Mouse (Mus musculus): ENCODE measurements around the gene Mybpc2. TPM values are rescaled to one million over a fixed set of nuclear protein-coding genes. Genes with fewer than 3 reads are reported as not detected.

The Mybpc2 gene
- polyA plus RNA-seq, 1 experiment from 2014 or later = 0.14 TPM

DNA sequence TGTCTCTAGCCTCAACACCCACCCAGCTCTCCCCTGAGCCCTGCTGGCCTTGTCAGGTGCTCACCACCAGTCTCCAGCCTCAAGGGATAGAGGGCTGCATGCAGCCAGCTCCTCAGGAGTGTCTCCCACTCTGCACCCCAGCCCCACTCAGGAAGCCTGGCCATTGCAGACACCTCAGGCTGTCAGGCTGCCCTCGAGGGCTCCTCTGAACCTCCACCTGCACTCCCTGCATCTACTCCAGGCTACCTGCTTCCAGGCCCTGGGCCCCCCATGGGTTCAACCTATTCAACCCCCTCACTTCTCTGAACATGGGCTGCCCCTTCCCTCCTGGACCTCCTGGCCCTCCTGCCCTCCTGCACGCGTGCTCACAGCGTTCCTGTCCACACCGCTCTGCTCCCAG is 33.1 kb downstream of the Mybpc2 start:
- ATAC-seq (ENCODE audit: low FRiP score) = no peak
- H3K9me3 ChIP-seq (replicated peaks) = no peaks in the 10 kb centered on the region
- WGBS = 100% methylated on average over 5 of the region's 5 CpGs
- no peak overlapping the region for H3K4me3 ChIP-seq (replicated peaks)
- no peak overlapping the region for H3K4me2 ChIP-seq
- H3K27me3 ChIP-seq (replicated peaks) = no peaks in the 10 kb centered on the region
- H3K4me1 ChIP-seq = peaks cover 24% of the 10 kb centered on the region
- H3K36me3 ChIP-seq = peaks cover 53% of the 10 kb centered on the region
- H3K27ac ChIP-seq (replicated peaks) = no peak overlapping the region
- no peak overlapping the region for H3K9ac ChIP-seq (replicated peaks)

DNA sequence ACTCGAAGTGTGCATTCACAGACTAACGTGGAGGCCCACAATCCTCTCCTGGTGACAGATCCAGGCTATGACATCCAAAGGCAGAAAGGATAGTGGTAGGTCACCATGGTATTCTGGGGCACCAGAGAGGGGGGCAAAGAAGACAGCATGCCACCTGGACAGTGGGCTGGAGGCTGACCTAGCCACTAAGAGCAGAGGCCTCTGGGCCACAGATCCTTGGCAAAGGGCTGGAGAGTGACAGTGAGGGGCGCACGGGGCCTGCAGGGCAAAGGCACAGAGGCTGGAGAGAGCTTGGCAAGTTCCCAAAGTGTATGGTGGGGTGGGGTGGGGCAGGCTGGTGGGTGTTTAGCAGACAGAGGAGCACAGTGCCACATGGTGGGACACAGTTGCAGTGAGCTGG is 34.2 kb downstream of the Mybpc2 start:
- WGBS = 76% methylated on average over 4 of the region's 4 CpGs
- ATAC-seq (ENCODE audit: low FRiP score) = no peak
- H3K36me3 ChIP-seq = peaks cover 53% of the 10 kb centered on the region
- H3K4me3 ChIP-seq (replicated peaks) = no peak overlapping the region
- no peak overlapping the region for H3K9ac ChIP-seq (replicated peaks)
- H3K27me3 ChIP-seq (replicated peaks) = no peaks in the 10 kb centered on the region
- H3K9me3 ChIP-seq (replicated peaks) = no peaks in the 10 kb centered on the region
- peaks cover 18% of the 10 kb centered on the region for H3K4me1 ChIP-seq
- no peak overlapping the region for H3K27ac ChIP-seq (replicated peaks)
- H3K4me2 ChIP-seq = no peak overlapping the region

DNA sequence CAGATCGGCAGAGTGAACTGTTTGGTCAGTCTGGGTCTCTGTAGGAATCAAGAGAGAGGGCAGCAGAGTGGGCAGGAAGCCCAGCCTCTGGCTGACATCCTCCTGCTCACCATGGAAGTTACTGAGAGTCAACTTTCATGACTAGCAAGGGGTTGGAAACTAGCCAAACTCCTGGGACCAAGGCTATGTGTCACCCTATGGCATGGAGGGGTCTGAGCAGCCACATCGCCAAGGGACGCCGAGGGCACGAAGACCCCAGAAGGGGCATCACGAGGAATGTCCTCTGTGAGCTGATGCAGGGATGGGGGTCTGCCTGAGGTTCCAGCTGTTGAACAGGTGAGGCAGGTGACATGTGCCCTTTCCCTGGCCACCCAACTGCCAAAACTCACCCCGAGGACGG is 35.9 kb downstream of the Mybpc2 start:
- 96% methylated on average over 8 of the region's 8 CpGs for whole genome bisulfite sequencing
- Histone ChIP-seq H3K9me3 (replicated peaks) (no peaks in the 10 kb centered on the region), H3K9ac (replicated peaks) (no peak overlapping the region), H3K4me3 (replicated peaks) (no peak overlapping the region), H3K27ac (replicated peaks) (no peak overlapping the region), H3K27me3 (replicated peaks) (no peaks in the 10 kb centered on the region), H3K36me3 (peaks cover 46% of the 10 kb centered on the region), H3K4me1 (0 out of 2 replicates have a peak, but pooled peaks cover 6% of the 10 kb centered on the region), H3K4me2 (no peak overlapping the region)
- ATAC-seq (ENCODE audit: low FRiP score) = no peak

DNA sequence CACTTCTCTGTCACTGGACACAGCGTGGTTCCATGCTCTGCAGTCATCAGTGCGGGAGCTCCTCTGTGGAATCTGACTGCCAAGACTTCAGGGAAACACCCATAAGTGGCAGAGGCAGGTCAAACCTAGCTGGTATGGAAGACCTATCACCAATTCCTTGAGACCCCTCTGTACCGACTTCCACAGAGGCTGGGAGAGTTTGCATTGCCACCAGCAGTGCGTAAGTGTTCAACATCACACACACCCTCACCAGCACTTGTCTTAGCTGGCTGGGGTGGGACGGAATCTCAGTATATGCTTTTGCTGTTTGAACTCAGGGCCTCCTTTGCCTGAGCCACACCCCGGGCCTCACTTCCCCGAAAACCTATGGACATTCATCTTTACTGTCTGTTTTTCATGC is 36.5 kb downstream of the Mybpc2 start:
- Histone ChIP-seq H3K4me3 (replicated peaks) (no peak overlapping the region), H3K27ac (replicated peaks) (no peak overlapping the region), H3K27me3 (replicated peaks) (no peaks in the 10 kb centered on the region), H3K9me3 (replicated peaks) (no peaks in the 10 kb centered on the region), H3K4me2 (no peak overlapping the region), H3K4me1 (0 out of 2 replicates have a peak, but pooled peaks cover 6% of the 10 kb centered on the region), H3K9ac (replicated peaks) (no peak overlapping the region), H3K36me3 (peaks cover 41% of the 10 kb centered on the region)
- 88% methylated on average over 7 of the region's 7 CpGs for WGBS
- no peak for ATAC-seq (ENCODE audit: low FRiP score)

DNA sequence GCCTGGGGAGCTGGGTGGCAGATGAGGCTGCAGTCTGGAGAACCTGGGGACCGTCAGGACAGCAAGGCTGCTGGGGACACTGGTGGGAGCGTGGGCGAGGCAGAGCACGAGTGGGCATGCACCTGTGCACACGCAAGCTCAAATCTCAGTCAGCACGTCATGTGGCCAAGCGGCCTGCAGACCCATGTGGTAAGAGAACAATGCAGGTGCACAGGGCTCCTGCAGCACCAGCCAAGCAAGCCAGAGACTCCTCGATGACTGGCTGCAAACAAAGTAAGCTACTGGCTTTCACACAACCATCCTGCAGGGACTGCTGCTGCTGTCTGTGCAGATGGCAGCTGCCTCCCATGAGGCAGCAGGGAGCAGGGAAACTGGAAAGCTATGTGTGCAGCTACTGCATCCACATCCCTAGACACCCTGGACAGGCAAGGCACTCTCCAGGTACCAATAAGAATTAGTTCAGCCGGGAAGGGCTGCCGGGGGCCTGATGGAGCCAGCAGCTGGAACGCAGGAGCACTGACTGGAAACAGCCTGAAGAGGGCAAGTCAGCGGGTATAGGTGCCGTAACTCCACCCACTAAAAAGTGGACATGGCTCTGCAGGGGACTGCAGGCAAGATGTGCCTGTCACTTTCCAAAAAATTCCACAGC is 37.4 kb downstream of the Mybpc2 start:
- H3K4me1 ChIP-seq = 0 out of 2 replicates have a peak, but pooled peaks cover 6% of the 10 kb centered on the region
- no peaks in the 10 kb centered on the region; the same call in 1 of the 2 replicates for H3K27me3 ChIP-seq (replicated peaks)
- no peak overlapping the region for H3K4me2 ChIP-seq
- ATAC-seq (ENCODE audit: low FRiP score) = no peak
- peaks cover 34% of the 10 kb centered on the region for H3K36me3 ChIP-seq
- H3K27ac ChIP-seq (replicated peaks) = peak overlapping the region; percentile 51; the same call in 1 of the 2 replicates
- no peaks in the 10 kb centered on the region for H3K9me3 ChIP-seq (replicated peaks)
- WGBS = 64% methylated on average over 13 of the region's 13 CpGs
- no peak overlapping the region for H3K4me3 ChIP-seq (replicated peaks)
- H3K9ac ChIP-seq (replicated peaks) = no peak overlapping the region

DNA sequence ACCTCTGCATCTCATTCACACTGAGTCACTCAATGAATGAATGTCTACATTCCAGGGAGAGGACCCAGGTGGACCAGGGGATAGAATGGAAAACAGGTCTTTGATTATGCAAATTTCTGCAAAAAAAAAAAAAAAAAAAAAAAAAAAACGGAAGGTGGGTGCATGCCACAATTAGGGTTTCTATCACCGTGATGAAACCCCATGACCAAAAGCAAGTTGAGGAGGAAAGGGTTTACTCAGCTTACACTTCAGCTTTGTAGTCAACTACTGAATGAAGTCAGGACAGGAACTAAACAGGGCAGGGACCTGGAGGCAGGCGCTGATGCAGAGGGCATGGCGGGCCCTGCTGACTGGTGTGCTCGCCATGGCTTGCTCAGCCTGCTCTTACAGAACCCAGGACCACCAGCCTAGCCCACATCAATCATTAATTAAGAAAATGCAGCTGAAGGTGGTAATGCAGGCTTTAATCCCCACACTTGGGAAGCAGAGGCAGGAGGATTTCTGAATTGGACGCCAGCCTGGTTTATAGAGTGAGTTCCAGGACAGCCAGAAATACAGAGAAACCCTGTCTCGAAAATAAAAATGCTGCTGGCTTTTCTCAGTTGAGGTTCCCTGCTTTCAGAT is 38.8 kb downstream of the Mybpc2 start:
- H3K4me3 ChIP-seq (replicated peaks) = no peak overlapping the region
- no peak overlapping the region for H3K27ac ChIP-seq (replicated peaks)
- 74% methylated on average over 7 of the region's 7 CpGs for WGBS
- H3K9me3 ChIP-seq (replicated peaks) = no peaks in the 10 kb centered on the region
- H3K27me3 ChIP-seq (replicated peaks) = peaks cover 8% of the 10 kb centered on the region
- H3K4me1 ChIP-seq = 0 out of 2 replicates have a peak, but pooled peaks cover 3% of the 10 kb centered on the region
- H3K4me2 ChIP-seq = no peak overlapping the region
- ATAC-seq (ENCODE audit: low FRiP score) = no peak
- H3K36me3 ChIP-seq = peaks cover 20% of the 10 kb centered on the region
- no peak overlapping the region for H3K9ac ChIP-seq (replicated peaks)

DNA sequence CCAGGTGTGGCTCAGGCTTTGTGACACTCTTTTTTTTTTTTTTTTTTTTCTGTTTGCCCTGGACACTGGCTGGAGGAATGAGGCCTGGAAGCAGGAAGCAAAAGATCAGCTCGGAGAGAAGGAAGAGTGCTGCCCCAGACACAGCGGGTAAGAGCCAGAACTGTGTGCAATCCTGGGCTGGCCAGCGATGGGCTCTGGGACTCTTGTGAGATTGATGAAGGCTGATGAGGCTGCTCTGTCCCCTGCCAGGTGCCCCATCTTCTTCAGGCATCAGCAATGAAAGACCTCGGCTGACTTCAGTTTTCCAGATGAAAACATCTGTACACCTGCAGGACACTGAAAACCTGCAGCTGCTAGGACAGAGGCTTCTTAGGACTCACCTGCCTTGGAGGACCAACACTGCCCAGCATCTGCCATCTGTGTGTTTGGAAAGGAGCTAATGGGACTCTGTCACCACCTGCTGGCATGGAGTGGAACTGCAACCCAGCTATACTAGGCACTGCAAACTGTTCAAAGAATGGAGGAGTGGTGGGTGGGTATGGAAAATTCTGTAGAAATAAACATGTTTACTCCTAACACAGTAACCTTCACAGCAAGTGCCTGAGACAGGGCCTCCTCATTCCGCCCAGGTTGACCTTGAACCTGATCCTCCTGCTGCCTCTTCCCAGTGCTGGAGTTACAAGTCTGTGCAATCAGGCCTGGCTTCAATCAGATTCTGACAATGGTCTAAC is 39.5 kb downstream of the Mybpc2 start:
- Histone ChIP-seq H3K9ac (replicated peaks) (no peak overlapping the region), H3K36me3 (peaks cover 13% of the 10 kb centered on the region; the same call in 1 of the 2 replicates), H3K27ac (replicated peaks) (no peak overlapping the region), H3K4me1 (0 out of 2 replicates have a peak, but pooled peaks cover 3% of the 10 kb centered on the region), H3K4me2 (no peak overlapping the region), H3K4me3 (replicated peaks) (no peak overlapping the region), H3K27me3 (replicated peaks) (peaks cover 8% of the 10 kb centered on the region), H3K9me3 (replicated peaks) (no peaks in the 10 kb centered on the region)
- WGBS = 44% methylated on average over 5 of the region's 5 CpGs
- peak; percentile 77 for ATAC-seq (ENCODE audit: low FRiP score)

DNA sequence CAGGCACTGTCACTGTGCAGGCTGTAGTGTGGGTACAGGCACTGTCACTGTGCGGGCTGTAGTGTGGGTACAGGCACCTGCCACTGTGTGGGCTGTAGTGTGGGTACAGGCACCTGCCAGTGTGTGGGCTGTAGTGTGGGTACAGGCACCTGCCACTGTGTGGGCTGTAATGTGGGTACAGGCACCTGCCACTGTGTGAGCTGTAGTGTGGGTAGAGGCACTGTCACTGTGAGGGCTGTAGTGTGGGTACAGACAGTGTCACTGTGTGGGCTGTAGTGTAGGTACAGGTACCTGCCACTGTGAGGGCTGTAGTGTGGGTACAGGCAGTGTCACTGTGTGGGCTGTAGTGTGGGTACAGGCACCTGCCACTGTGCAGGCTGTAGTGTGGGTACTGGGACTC is 40.3 kb downstream of the Mybpc2 start:
- H3K4me1 ChIP-seq = 0 out of 2 replicates have a peak, but pooled peaks cover 3% of the 10 kb centered on the region
- H3K4me2 ChIP-seq = no peak overlapping the region
- no peak overlapping the region for H3K9ac ChIP-seq (replicated peaks)
- peaks cover 7% of the 10 kb centered on the region; the same call in 1 of the 2 replicates for H3K36me3 ChIP-seq
- H3K27ac ChIP-seq (replicated peaks) = no peak overlapping the region
- WGBS = 100% methylated on average over 1 of the region's 1 CpGs
- no peak overlapping the region for H3K4me3 ChIP-seq (replicated peaks)
- ATAC-seq (ENCODE audit: low FRiP score) = no peak
- H3K9me3 ChIP-seq (replicated peaks) = no peaks in the 10 kb centered on the region
- peaks cover 10% of the 10 kb centered on the region for H3K27me3 ChIP-seq (replicated peaks)

DNA sequence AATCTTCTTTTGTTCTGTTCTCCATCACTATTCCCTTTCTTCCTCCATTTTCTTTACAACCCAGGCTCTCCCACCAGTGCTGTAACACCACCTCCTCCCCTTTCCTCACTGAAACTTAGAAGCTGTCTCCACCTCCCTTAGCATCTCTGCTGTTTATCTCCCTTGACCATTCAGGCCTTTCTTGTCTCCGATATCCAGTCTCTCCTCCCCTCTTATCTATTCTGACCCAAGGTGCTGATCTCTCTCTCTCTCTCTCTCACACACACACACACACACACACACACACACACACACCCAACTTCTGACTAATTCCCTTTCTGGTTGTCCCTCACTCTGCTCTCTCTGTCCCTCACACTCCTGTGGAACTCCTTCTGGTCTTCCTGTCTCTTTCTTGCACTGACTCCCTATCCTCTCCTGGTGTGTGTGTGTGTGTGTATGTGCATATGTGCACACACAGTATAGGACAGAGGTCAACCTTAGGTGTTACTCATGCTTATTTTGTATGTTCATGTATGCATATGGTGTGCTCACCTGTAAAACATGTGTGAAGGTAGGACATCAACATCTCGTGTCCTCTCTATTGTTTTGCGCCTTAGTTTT is 41.5 kb downstream of the Mybpc2 start:
- H3K9ac ChIP-seq (replicated peaks) = no peak overlapping the region
- ATAC-seq (ENCODE audit: low FRiP score) = no peak

DNA sequence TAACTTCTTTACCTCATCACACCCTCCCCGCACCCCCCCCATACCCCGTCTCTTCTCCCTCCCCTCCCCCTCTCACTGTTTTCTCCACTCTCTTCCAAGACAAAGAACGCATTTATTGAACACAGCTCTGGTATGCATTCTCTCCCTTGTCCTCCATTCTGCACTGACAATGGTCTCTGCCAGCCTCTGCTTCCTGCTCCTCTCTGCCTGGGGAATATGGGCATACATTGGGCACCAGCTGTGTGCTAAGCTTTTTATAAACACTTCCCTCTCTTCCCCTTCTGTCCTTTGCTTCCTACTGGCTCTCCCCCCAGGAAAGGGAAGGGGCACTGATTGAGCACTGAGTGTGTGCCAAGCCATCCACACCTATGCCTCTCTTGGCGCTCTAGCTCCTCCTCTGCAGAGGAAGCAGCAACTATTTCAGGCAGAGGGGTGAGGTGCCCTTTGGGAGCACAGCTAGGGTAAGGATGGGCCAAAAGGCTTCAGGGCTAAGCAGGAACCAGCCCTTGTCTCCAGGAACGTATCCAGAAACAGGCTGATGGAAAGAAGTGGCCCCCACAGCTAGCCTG is 49.3 kb downstream of the Mybpc2 start:
- H3K27ac ChIP-seq (replicated peaks) = peak overlapping the region; percentile 65
- H3K4me2 ChIP-seq = no peak overlapping the region
- peaks cover 28% of the 10 kb centered on the region for H3K4me1 ChIP-seq
- H3K9ac ChIP-seq (replicated peaks) = no peak overlapping the region
- no peak for ATAC-seq (ENCODE audit: low FRiP score)
- no peak overlapping the region for H3K4me3 ChIP-seq (replicated peaks)
- H3K27me3 ChIP-seq (replicated peaks) = 0 out of 2 replicates have a peak, but pooled peaks cover 8% of the 10 kb centered on the region
- 37% methylated on average over 5 of the region's 5 CpGs for WGBS
- H3K36me3 ChIP-seq = no peaks in the 10 kb centered on the region
- H3K9me3 ChIP-seq (replicated peaks) = no peaks in the 10 kb centered on the region

More for the DNA sequence above, 41.5 kb downstream of the Mybpc2 start:
- Histone ChIP-seq H3K4me1 (0 out of 2 replicates have a peak, but pooled peaks cover 3% of the 10 kb centered on the region), H3K27me3 (replicated peaks) (peaks cover 10% of the 10 kb centered on the region), H3K4me3 (replicated peaks) (no peak overlapping the region), H3K36me3 (no peaks in the 10 kb centered on the region), H3K27ac (replicated peaks) (no peak overlapping the region), H3K9me3 (replicated peaks) (no peaks in the 10 kb centered on the region), H3K4me2 (no peak overlapping the region)
- WGBS = 79% methylated on average over 3 of the region's 3 CpGs

DNA sequence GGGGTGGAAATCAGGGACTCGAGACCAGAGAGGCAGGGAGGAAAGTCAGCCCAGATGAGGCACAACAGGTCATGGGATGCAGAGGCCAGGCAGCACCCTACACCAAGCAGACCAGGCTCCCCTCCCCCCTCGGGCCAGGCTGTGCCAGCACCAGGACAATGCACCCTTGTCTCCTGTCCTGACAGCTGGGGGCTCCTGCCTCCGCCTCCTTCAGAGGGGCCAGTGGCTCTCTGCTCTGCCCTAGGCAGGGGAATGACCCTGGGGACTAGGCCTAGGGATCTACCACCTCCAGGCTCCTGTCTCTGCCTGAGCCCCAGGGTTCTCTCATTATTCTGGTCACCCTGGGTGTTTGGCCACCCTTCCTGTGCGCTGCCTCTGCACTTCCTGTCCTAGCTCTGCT is 50.0 kb downstream of the Mybpc2 start:
- Histone ChIP-seq H3K36me3 (no peaks in the 10 kb centered on the region), H3K4me2 (no peak overlapping the region), H3K4me1 (peaks cover 32% of the 10 kb centered on the region), H3K27ac (replicated peaks) (peak overlapping the region; percentile 65), H3K9ac (replicated peaks) (no peak overlapping the region), H3K4me3 (replicated peaks) (no peak overlapping the region), H3K9me3 (replicated peaks) (no peaks in the 10 kb centered on the region), H3K27me3 (replicated peaks) (0 out of 2 replicates have a peak, but pooled peaks cover 8% of the 10 kb centered on the region)
- ATAC-seq (ENCODE audit: low FRiP score) = 0 out of 2 replicates have a peak, but pooled peaks have one; percentile 49
- 29% methylated on average over 4 of the region's 4 CpGs for WGBS
